Mouse (Mus musculus) MEL (cell line): ENCODE results near the gene Olfr457. TPM values are rescaled to one million over a fixed set of nuclear protein-coding genes. Genes with fewer than 3 reads are reported as not detected.

Source experiments
- DNase-seq: peaks from one replicate; pipeline ENCODE4 v3.0.0; 2011; ENCODE audit warnings: low read depth, low spot score
- H3K27ac ChIP-seq: 2 replicates; pipeline ENCODE4 v1.5.1; 2012; ENCODE audit warnings: low read depth, mild to moderate bottlenecking, control low read depth, low read length, moderate library complexity; ENCODE audit not compliant: control insufficient read depth
- H3K27me3 ChIP-seq, 2 experiments: fragments of 150-350 bp in 1 of 2; sonication (generic) in 1 of 2; 2 replicates each; pipeline ENCODE4 v1.6.1; 2012; ENCODE audit warnings: low read length in 2 of 2, mild to moderate bottlenecking in 2 of 2, improper control_type of control experiment in 1 of 2, moderate library complexity in 1 of 2; ENCODE audit not compliant: insufficient read depth in 2 of 2, control insufficient read depth in 1 of 2
- H3K36me3 ChIP-seq, 2 experiments: 2 replicates each; pipeline ENCODE4 v1.6.1; 2012 to 2014; ENCODE audit warnings: low read length in 2 of 2, improper control_type of control experiment in 1 of 2, inconsistent platforms in 1 of 2, mild to moderate bottlenecking in 1 of 2; ENCODE audit not compliant: insufficient read depth in 2 of 2, control insufficient read depth in 1 of 2
- H3K4me1 ChIP-seq, 2 experiments: fragments of 150-350 bp in 1 of 2; sonication (generic) in 1 of 2; 2 replicates each; pipeline ENCODE4 v1.6.1; 2012; ENCODE audit warnings: low read length in 2 of 2, improper control_type of control experiment in 1 of 2, mild to moderate bottlenecking in 1 of 2; ENCODE audit not compliant: insufficient read depth in 2 of 2, control insufficient read depth in 1 of 2
- H3K4me3 ChIP-seq, 2 experiments: fragments of 150-350 bp in 1 of 2; sonication (generic) in 1 of 2; 2 replicates each; pipeline ENCODE4 v1.5.1; 2012; ENCODE audit warnings: low read depth in 2 of 2, low read length in 2 of 2, mild to moderate bottlenecking in 2 of 2, moderate library complexity in 2 of 2, control low read depth in 1 of 2, improper control_type of control experiment in 1 of 2; ENCODE audit not compliant: control insufficient read depth in 1 of 2, insufficient read depth in 1 of 2
- H3K79me2 ChIP-seq: 2 replicates; pipeline ENCODE4 v1.6.1; 2012; ENCODE audit warnings: mild to moderate bottlenecking, low read length, moderate library complexity; ENCODE audit not compliant: control insufficient read depth, poor library complexity, insufficient read depth
- H3K9ac ChIP-seq: 2 replicates; pipeline ENCODE4 v1.6.1; 2012; ENCODE audit warnings: low read depth, mild to moderate bottlenecking, control low read depth, low read length, moderate library complexity; ENCODE audit not compliant: control insufficient read depth, poor library complexity, severe bottlenecking
- H3K9me3 ChIP-seq: fragments of 150-350 bp; sonication (generic); replicated peaks from 2 replicates; pipeline ENCODE4 v1.6.1; 2012; ENCODE audit warnings: mild to moderate bottlenecking, low read length, improper control_type of control experiment, moderate library complexity; ENCODE audit not compliant: insufficient read depth
- CHD2 ChIP-seq: IDR thresholded peaks from 2 replicates; pipeline ENCODE4 v1.6.1; 2011; ENCODE audit warnings: low read length, improper control_type of control experiment
- ELF1 ChIP-seq: IDR thresholded peaks from 2 replicates; pipeline ENCODE4 v1.6.1; 2014; ENCODE audit warnings: low read depth, mild to moderate bottlenecking, inconsistent platforms, low read length, improper control_type of control experiment, moderate library complexity
- EP300 ChIP-seq, 2 experiments: IDR thresholded peaks; 2 replicates each; pipeline ENCODE4 v1.6.1; 2011; ENCODE audit warnings: improper control_type of control experiment in 2 of 2, low read length in 2 of 2, low read depth in 1 of 2, mild to moderate bottlenecking in 1 of 2
- JUND ChIP-seq: IDR thresholded peaks from 2 replicates; pipeline ENCODE4 v1.6.1; 2011; ENCODE audit warnings: low read depth, mild to moderate bottlenecking, improper control_type of control experiment, low read length
- KAT2A ChIP-seq: conservative IDR thresholded peaks from 2 replicates; pipeline ENCODE4 v1.6.1; 2012; ENCODE audit warnings: low read depth, low read length, improper control_type of control experiment, inconsistent platforms
- MAZ ChIP-seq: IDR thresholded peaks from 2 replicates; pipeline ENCODE4 v1.6.1; 2012; ENCODE audit warnings: low read depth, mild to moderate bottlenecking, inconsistent platforms, low read length, improper control_type of control experiment
- MXI1 ChIP-seq: IDR thresholded peaks from 2 replicates; pipeline ENCODE4 v1.6.1; 2011; ENCODE audit warnings: mild to moderate bottlenecking, low read depth, low read length, improper control_type of control experiment
- MYB ChIP-seq: IDR thresholded peaks from 2 replicates; pipeline ENCODE4 v1.6.1; 2011; ENCODE audit warnings: mild to moderate bottlenecking, low read depth, low read length, improper control_type of control experiment
- MYC ChIP-seq: IDR thresholded peaks from 2 replicates; pipeline ENCODE4 v1.6.1; 2011; ENCODE audit warnings: low read depth, mild to moderate bottlenecking, low read length, improper control_type of control experiment, moderate library complexity
- NELFE ChIP-seq: IDR thresholded peaks from 2 replicates; pipeline ENCODE4 v1.6.1; 2011; ENCODE audit warnings: low read depth, low read length, improper control_type of control experiment
- NRF1 ChIP-seq: IDR thresholded peaks from 2 replicates; pipeline ENCODE4 v1.6.1; 2014; ENCODE audit warnings: low read depth, mild to moderate bottlenecking, inconsistent platforms, low read length, improper control_type of control experiment, moderate library complexity; ENCODE audit not compliant: poor library complexity, insufficient read depth, severe bottlenecking
- POLR2AphosphoS2 ChIP-seq: IDR thresholded peaks from 2 replicates; pipeline ENCODE4 v1.6.1; 2011; ENCODE audit warnings: low read length, improper control_type of control experiment
- RCOR1 ChIP-seq: IDR thresholded peaks from 2 replicates; pipeline ENCODE4 v1.6.1; 2012; ENCODE audit warnings: low read depth, mild to moderate bottlenecking, inconsistent platforms, low read length, improper control_type of control experiment
- TAL1 ChIP-seq: IDR thresholded peaks from 2 replicates; pipeline ENCODE4 v1.6.1; 2012; ENCODE audit warnings: mild to moderate bottlenecking, inconsistent platforms, low read length, moderate library complexity, mixed read lengths
- TBP ChIP-seq: IDR thresholded peaks from 2 replicates; pipeline ENCODE4 v1.8.0; 2011; ENCODE audit warnings: low read depth, low read length, improper control_type of control experiment
- TCF12 ChIP-seq: IDR thresholded peaks from 2 replicates; pipeline ENCODE4 v1.6.1; 2014; ENCODE audit warnings: low read depth, mild to moderate bottlenecking, inconsistent platforms, low read length, improper control_type of control experiment, moderate library complexity
- UBTF ChIP-seq: IDR thresholded peaks from 2 replicates; pipeline ENCODE4 v1.6.1; 2012; ENCODE audit warnings: low read depth, mild to moderate bottlenecking, inconsistent platforms, low read length, improper control_type of control experiment, moderate library complexity, borderline replicate concordance; ENCODE audit not compliant: insufficient read depth
- ZC3H11A ChIP-seq: IDR thresholded peaks from 2 replicates; pipeline ENCODE4 v1.6.1; 2012; ENCODE audit warnings: low read depth, mild to moderate bottlenecking, inconsistent platforms, low read length, improper control_type of control experiment
- ZMIZ1 ChIP-seq: IDR thresholded peaks from 2 replicates; pipeline ENCODE4 v1.6.1; 2012; ENCODE audit warnings: low read depth, mild to moderate bottlenecking, inconsistent platforms, low read length, improper control_type of control experiment, moderate library complexity
- polyA plus RNA-seq, 2 experiments: library from polyadenylated mRNA; stranded (reverse) in 1 of 2; unstranded in 1 of 2; fragments of >175 nt in 1 of 2; fragments of >200 nt in 1 of 2; gene quantifications; 2 replicates each; pipeline versions ENCODE4 v1.2.1 to v1.2.4; 2012; ENCODE audit warnings: low replicate concordance in 2 of 2, low read depth in 1 of 2; ENCODE audit not compliant: insufficient read length in 2 of 2, insufficient read depth in 1 of 2, missing spikeins in 1 of 2
- total RNA-seq: library from RNA; depleted of rRNA; stranded (reverse); fragments of 300-350 nt; gene quantifications from 2 replicates; pipeline ENCODE4 v1.2.3, GENCODE M21; 2012

The Olfr457 gene
- total and polyA plus RNA-seq, 3 experiments, result not detected

- Histone ChIP-seq H3K4me3 (no peak overlapping the region), H3K79me2 (no peaks in the 10 kb centered on the region), H3K4me1 (no peaks in the 10 kb centered on the region), H3K27me3 (no peaks in the 10 kb centered on the region; a peak in 1 of 4 replicates), H3K36me3 (no peaks in the 10 kb centered on the region), H3K9me3 (no peaks in the 10 kb centered on the region), H3K27ac (no peak overlapping the region), H3K9ac (no peak overlapping the region)
- DNase-seq, result no peak
- TF ChIP-seq MYC (no peak), TBP (no peak), NRF1 (no peak), NELFE (no peak), KAT2A (no peak), MYB (no peak), POLR2AphosphoS2 (no peak), EP300 (IDR thresholded peaks at IDR 0.05; ENCODE audit: low read depth in 1 of 2, low read length in 2 of 2) (no peak)
Observed at GRCm38 (mm10) chr6:42441395-42441794, 34.7 kb downstream of the Olfr457 start.

DNA sequence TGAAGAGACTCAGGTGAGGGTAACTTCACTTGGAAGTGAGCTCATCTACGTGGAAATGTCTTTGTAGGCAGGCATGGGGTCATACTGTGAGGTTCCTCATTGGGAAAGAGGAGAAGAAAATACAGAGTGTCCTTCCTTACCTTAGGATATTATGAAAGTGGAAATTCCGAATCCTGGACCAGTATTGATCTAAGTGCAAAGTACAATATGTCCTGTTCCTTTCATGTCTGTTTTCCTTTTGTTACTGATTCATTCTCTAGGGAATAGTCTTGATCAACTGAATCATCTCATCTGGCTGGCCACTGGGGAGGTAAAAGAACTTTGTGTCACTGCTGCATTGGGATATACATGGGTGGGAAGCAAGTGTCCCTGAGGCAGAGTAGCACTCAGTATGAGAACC lies 40.6 kb downstream of the Olfr457 start:
- no peaks in the 10 kb centered on the region for H3K27me3 ChIP-seq
- H3K9ac ChIP-seq, result no peak overlapping the region
- H3K4me1 ChIP-seq, result no peaks in the 10 kb centered on the region
- no peaks in the 10 kb centered on the region for H3K9me3 ChIP-seq
- no peak for TF ChIP-seq EP300 (IDR thresholded peaks at IDR 0.05; ENCODE audit: low read depth in 1 of 2, low read length in 2 of 2)
- TF ChIP-seq ELF1, result no peak
- no peak for TF ChIP-seq RCOR1
- no peak for TF ChIP-seq ZC3H11A
- TF ChIP-seq ZMIZ1, result no peak
- no peak for TF ChIP-seq CHD2
- no peak for TF ChIP-seq TAL1
- TF ChIP-seq JUND, result no peak
- no peak for TF ChIP-seq TCF12
- no peak for TF ChIP-seq UBTF
- no peak for TF ChIP-seq MXI1
- no peak for TF ChIP-seq MAZ
- H3K4me3 ChIP-seq, result no peak overlapping the region
- no peaks in the 10 kb centered on the region for H3K36me3 ChIP-seq
- no peak for DNase-seq
- H3K79me2 ChIP-seq, result no peaks in the 10 kb centered on the region
- H3K27ac ChIP-seq, result no peak overlapping the region
